Mouse (Mus musculus): Measurements from ENCODE around the gene Esd.

GRCm38 (mm10) chr14:74784243-74784934 lies 52.3 kb downstream of the Esd start:
- TF ChIP-seq MYOG (IDR thresholded peaks at IDR 0.05; ENCODE audit: control insufficient read depth, extremely low read depth, insufficient read length) (no peak), CTCF (IDR thresholded peaks at IDR 0.05; ENCODE audit: control insufficient read depth, insufficient read depth, insufficient read length) (no peak)
